Mouse (Mus musculus) ES-Bruce4 (cell line): Measurements from ENCODE around the gene Rcsd1. TPM values are rescaled to one million over a fixed set of nuclear protein-coding genes. Genes with fewer than 3 reads are reported as not detected.

Experiments
- H3K27ac ChIP-seq: 2 replicates; pipeline ENCODE4 v1.5.1; 2012; ENCODE audit warnings: low read length, inconsistent platforms; ENCODE audit not compliant: insufficient read depth
- H3K27me3 ChIP-seq: 2 replicates; pipeline ENCODE4 v1.6.1; 2012; ENCODE audit warnings: mild to moderate bottlenecking, low read length, inconsistent platforms; ENCODE audit not compliant: control insufficient read depth, poor library complexity, insufficient read depth, severe bottlenecking
- H3K36me3 ChIP-seq: 2 replicates; pipeline ENCODE4 v1.6.1; 2012; ENCODE audit warnings: inconsistent platforms, mild to moderate bottlenecking, low read length, moderate library complexity; ENCODE audit not compliant: control insufficient read depth, poor library complexity, insufficient read depth, severe bottlenecking
- H3K4me1 ChIP-seq: one replicate; pipeline ENCODE4 v1.8.1; 2011; ENCODE audit warnings: low read length; ENCODE audit not compliant: control insufficient read depth, insufficient read depth
- H3K4me3 ChIP-seq: 2 replicates; pipeline ENCODE4 v1.5.1; 2011; ENCODE audit warnings: low read depth, mild to moderate bottlenecking, low read length
- H3K9ac ChIP-seq: 2 replicates; pipeline ENCODE4 v1.6.1; 2012; ENCODE audit warnings: low read depth, mild to moderate bottlenecking, inconsistent platforms; ENCODE audit not compliant: poor library complexity, severe bottlenecking
- H3K9me3 ChIP-seq: replicated peaks from 2 replicates; pipeline ENCODE4 v1.6.1; 2012; ENCODE audit warnings: mild to moderate bottlenecking, low read length, inconsistent platforms; ENCODE audit not compliant: control insufficient read depth, poor library complexity, insufficient read depth, severe bottlenecking
- CTCF ChIP-seq: IDR thresholded peaks from one replicate; pipeline ENCODE4 v1.8.1; 2011; ENCODE audit warnings: low read depth, low read length
- EP300 ChIP-seq: IDR thresholded peaks from 2 replicates; pipeline ENCODE4 v1.6.1; 2011; ENCODE audit warnings: low read depth, low read length; ENCODE audit not compliant: insufficient read depth
- POLR2A ChIP-seq: IDR thresholded peaks from one replicate; pipeline ENCODE4 v1.8.1; 2011; ENCODE audit warnings: low read length; ENCODE audit not compliant: insufficient read depth
- polyA plus RNA-seq: library from polyadenylated mRNA; stranded (reverse); fragments of >200 nt; gene quantifications from 2 replicates; pipeline ENCODE4 v1.2.4, GENCODE M21; 2011; ENCODE audit warnings: low read depth; ENCODE audit not compliant: missing spikeins, insufficient read depth, insufficient read length

Rcsd1 gene
- polyA plus RNA-seq, 1 experiment, result 2.0 TPM

- H3K36me3 ChIP-seq, result no peaks in the 10 kb centered on the region
- H3K4me1 ChIP-seq, result peaks cover 3% of the 10 kb centered on the region
- H3K4me3 ChIP-seq, result peak overlapping the region; percentile 50
- no peaks in the 10 kb centered on the region for H3K9me3 ChIP-seq
- TF ChIP-seq POLR2A (no peak), EP300 (no peak), CTCF (no peak)
- H3K27me3 ChIP-seq, result no peaks in the 10 kb centered on the region
- peak overlapping the region; percentile 67 for H3K9ac ChIP-seq
- H3K27ac ChIP-seq, result peak overlapping the region; percentile 82
Observed at GRCm38 (mm10) chr1:165635055-165635897, 74.3 kb downstream of the Rcsd1 start.

DNA sequence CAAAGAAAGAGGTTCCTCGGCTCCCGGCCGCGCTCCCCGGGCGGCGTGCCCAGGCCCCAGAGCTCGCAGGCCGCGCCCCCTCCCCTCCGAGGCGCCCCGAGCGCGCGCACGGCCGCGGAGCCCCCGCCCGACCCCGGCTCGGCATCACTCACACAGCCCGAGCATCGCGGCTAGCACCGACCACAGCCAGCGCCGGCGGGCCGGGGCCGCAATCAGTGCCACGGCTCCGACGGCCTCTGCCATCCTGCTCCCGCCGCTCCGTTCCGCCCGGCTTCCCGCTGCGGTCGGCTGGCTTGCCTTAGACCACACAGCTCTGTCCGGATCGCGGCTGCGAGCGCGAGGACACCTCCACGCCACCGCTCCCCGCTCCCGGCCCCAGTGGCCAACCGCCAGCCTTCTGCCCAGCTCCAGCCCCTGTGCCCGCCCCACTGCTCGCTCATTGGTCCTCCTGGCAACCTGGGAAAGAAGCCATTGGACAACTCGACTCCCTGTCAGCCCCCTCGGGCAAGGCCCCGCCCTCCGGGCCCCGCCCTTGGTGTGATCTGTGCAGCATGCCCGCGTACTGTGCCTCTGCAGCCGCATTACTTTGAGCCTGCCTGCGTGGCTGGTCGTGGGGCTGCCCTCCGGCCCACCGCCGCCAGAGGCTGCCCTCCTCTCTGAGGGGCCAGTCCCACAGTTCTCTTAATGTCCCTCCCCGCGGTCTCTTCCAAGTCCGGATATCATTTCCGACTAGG, 75.2 kb downstream of the Rcsd1 start, which contains the start of gene Mpzl1:
Gene Mpzl1, minus strand, starts transcription at position 388 of the 734 bp plus-strand sequence.
- peak within 1 kb of the TSS; percentile 82 for H3K27ac ChIP-seq
- peak within 1 kb of the TSS; percentile 74 for H3K9ac ChIP-seq

DNA sequence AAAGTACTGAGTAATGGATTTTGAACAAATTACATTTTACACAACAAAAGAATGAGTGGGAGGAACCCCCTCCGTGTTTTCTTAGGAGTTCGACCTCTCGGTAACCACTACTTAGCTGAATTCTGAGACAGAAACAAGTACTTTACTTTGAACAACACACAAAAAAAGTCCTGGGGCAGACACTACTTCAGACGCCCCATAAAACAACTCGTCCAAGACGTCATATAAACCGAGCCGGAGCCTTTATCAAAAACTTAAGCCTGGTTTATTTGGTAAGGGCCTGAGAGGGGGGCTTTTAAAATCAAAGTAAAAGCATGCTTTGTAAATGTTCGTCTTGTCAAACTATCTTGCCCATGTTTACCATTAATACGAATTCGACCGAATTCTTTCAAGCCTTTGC, 76.2 kb downstream of the Rcsd1 start:
- peaks cover 6% of the 10 kb centered on the region for H3K4me1 ChIP-seq
- peak overlapping the region; percentile 74 for H3K9ac ChIP-seq

More for the DNA sequence above, 75.2 kb downstream of the Rcsd1 start, which contains the start of gene Mpzl1:
- Histone ChIP-seq H3K4me1 (peaks cover 5% of the 10 kb centered on the region), H3K36me3 (no peaks in the 10 kb centered on the region), H3K4me3 (peak within 1 kb of the TSS; percentile 81), H3K9me3 (no peaks in the 10 kb centered on the region), H3K27me3 (no peaks in the 10 kb centered on the region)
- TF ChIP-seq EP300, result no peak
- TF ChIP-seq POLR2A, result peak; percentile 86

GRCm38 (mm10) chr1:165631136-165631535, 78.4 kb downstream of the Rcsd1 start:
- Histone ChIP-seq H3K27me3 (no peaks in the 10 kb centered on the region), H3K4me1 (peaks cover 3% of the 10 kb centered on the region), H3K27ac (no peak overlapping the region), H3K9me3 (no peaks in the 10 kb centered on the region), H3K36me3 (no peaks in the 10 kb centered on the region), H3K4me3 (no peak overlapping the region), H3K9ac (no peak overlapping the region)
- no peak for TF ChIP-seq POLR2A
- no peak for TF ChIP-seq EP300
- TF ChIP-seq CTCF, result no peak

More for the DNA sequence above, 76.2 kb downstream of the Rcsd1 start:
- no peaks in the 10 kb centered on the region for H3K27me3 ChIP-seq
- H3K9me3 ChIP-seq, result no peaks in the 10 kb centered on the region
- TF ChIP-seq CTCF, result no peak
- H3K27ac ChIP-seq, result no peak overlapping the region
- H3K36me3 ChIP-seq, result no peaks in the 10 kb centered on the region
- no peak overlapping the region for H3K4me3 ChIP-seq

DNA sequence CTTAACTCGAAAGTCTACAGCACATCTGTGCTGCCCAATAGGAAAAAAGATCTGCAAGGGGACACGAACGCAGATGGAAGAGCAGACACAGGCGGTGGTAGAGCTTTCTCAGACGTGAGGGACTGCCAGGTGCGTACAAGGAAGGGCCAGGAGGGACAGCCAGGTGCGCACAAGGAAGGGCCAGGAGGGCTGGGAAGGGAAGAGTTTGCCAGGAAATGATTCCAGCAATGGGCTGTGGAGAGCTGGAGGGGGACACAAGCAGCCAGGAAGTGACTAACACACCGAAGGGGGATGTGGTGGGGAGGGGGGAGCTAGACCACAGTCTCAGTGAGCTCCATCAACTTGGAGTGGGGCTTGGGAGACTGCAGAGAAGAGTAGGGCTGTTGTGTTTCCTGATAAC, 79.6 kb downstream of the Rcsd1 start:
- peaks cover 3% of the 10 kb centered on the region for H3K4me1 ChIP-seq
- TF ChIP-seq POLR2A, result no peak
- TF ChIP-seq CTCF, result no peak
- TF ChIP-seq EP300, result 0 out of 2 replicates have a peak, but pooled peaks have one; percentile 29
- no peak overlapping the region for H3K9ac ChIP-seq
- H3K27me3 ChIP-seq, result no peaks in the 10 kb centered on the region
- peak overlapping the region; percentile 11; the same call in 1 of the 2 replicates for H3K4me3 ChIP-seq
- no peaks in the 10 kb centered on the region for H3K9me3 ChIP-seq
- no peak overlapping the region for H3K27ac ChIP-seq
- no peaks in the 10 kb centered on the region for H3K36me3 ChIP-seq

DNA sequence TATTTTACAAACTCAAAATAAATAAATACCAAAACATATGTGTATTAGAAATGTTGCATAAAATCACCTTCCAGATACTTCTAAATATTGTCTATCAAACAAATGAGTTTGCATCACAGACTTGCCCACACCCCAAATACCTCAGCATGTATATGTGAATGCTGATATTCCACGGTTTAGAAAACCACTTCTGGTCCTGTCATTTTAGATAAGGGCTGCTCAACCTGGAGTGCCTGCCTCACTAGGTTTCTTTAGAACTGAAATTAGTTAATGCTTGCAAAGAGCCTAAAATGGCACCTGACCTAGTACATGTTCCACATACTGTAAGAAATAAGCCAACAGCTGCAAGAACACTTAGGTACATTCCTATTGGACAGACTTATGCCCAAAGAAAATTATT, 81.0 kb downstream of the Rcsd1 start:
- Histone ChIP-seq H3K9ac (no peak overlapping the region), H3K27me3 (no peaks in the 10 kb centered on the region), H3K9me3 (no peaks in the 10 kb centered on the region), H3K4me3 (no peak overlapping the region), H3K4me1 (peaks cover 3% of the 10 kb centered on the region), H3K27ac (no peak overlapping the region), H3K36me3 (no peaks in the 10 kb centered on the region)
- TF ChIP-seq CTCF (no peak), EP300 (no peak)
